Mouse (Mus musculus) lung, embryonic 15.5 days (tissue): ENCODE measurements at regions not wholly inside any gene's neighbourhood (a gene's known extent, or its start where the extent isn't known, plus 50 kb on each side); places are given as distances from the start of the nearest gene placed in this dataset.

ENCODE experiments used
- ATAC-seq: fragments of 200-750 bp; cut with Nextera tagmentation; 2 replicates; pipeline ENCODE4 v1.8.0; 2017; ENCODE audit warnings: moderate number of reproducible peaks, borderline replicate concordance; ENCODE audit not compliant: low FRiP score, low TSS enrichment; ENCODE audit errors: extremely low read depth
- H3K27ac ChIP-seq: fragments of 300-500 bp; sonication (generic); 2 replicates; pipeline ENCODE4 v1.5.1; 2015; ENCODE audit warnings: moderate library complexity, mild to moderate bottlenecking, inconsistent platforms
- H3K27me3 ChIP-seq: fragments of 300-500 bp; sonication (generic); 2 replicates; pipeline ENCODE4 v1.6.1; 2015; ENCODE audit warnings: inconsistent platforms
- H3K36me3 ChIP-seq: fragments of 300-500 bp; sonication (generic); 2 replicates; pipeline ENCODE4 v1.6.1; 2015; ENCODE audit warnings: inconsistent platforms
- H3K4me1 ChIP-seq: fragments of 300-500 bp; sonication (generic); 2 replicates; pipeline ENCODE4 v1.6.1; 2015; ENCODE audit warnings: inconsistent platforms
- H3K4me2 ChIP-seq: fragments of 300-500 bp; sonication (generic); 2 replicates; pipeline ENCODE4 v1.6.1; 2015; ENCODE audit warnings: inconsistent platforms, mild to moderate bottlenecking, moderate library complexity
- H3K4me3 ChIP-seq: fragments of 300-500 bp; sonication (generic); 2 replicates; pipeline ENCODE4 v1.5.1; 2015; ENCODE audit warnings: mild to moderate bottlenecking, inconsistent platforms
- H3K9ac ChIP-seq: fragments of 300-500 bp; sonication (generic); 2 replicates; pipeline ENCODE4 v1.6.1; 2015; ENCODE audit warnings: inconsistent platforms
- H3K9me3 ChIP-seq: fragments of 300-500 bp; sonication (generic); 2 replicates; pipeline ENCODE4 v1.6.1; 2016; ENCODE audit warnings: inconsistent platforms
- WGBS: fragments of 180-500 bp; shearing (Covaris S2); methylation state at CpG from one replicate; pipeline ENCODE4 v1.1.7; 2015; 5-methylcytosine and 5-hydroxymethylcytosine counted together

DNA sequence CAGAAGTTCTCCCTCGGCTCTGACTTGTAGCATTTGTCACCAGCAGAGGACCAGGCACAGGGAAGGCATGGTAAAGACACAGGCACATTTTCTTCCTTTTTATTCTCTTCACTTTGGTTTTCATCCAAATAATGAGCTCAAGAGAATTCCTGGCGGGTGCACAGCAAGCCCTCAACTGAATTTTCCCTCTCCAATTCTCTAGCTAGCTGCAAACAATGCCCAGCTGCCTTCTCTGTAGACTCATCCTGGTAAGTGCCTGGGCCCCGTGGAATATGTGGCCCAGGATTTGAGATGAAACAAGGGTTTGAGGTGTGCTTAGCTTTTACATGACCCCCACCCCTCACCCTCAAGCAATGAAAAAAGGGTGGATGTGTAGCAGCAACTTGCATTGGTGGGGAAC is 90.4 kb downstream of the Otol1 start:
- Histone ChIP-seq H3K9me3 (no peaks in the 10 kb centered on the region), H3K27me3 (no peaks in the 10 kb centered on the region), H3K36me3 (no peaks in the 10 kb centered on the region), H3K4me1 (no peaks in the 10 kb centered on the region), H3K4me3 (no peak overlapping the region), H3K9ac (no peak overlapping the region), H3K27ac (no peak overlapping the region), H3K4me2 (no peak overlapping the region)
- WGBS, result 48% methylated on average over 3 of the region's 3 CpGs
- no peak for ATAC-seq

GRCm38 (mm10) chr3:70102091-70102490 is 94.7 kb downstream of the Otol1 start:
- Histone ChIP-seq H3K9ac (no peak overlapping the region), H3K4me2 (no peak overlapping the region), H3K9me3 (no peaks in the 10 kb centered on the region), H3K27me3 (no peaks in the 10 kb centered on the region), H3K4me3 (no peak overlapping the region), H3K36me3 (no peaks in the 10 kb centered on the region), H3K4me1 (no peaks in the 10 kb centered on the region), H3K27ac (no peak overlapping the region)
- WGBS, result 54% methylated on average over 7 of the region's 7 CpGs
- ATAC-seq, result no peak

GRCm38 (mm10) chr3:70102593-70103213 is 95.3 kb downstream of the Otol1 start:
- no peak overlapping the region for H3K9ac ChIP-seq
- H3K9me3 ChIP-seq, result no peaks in the 10 kb centered on the region
- no peaks in the 10 kb centered on the region for H3K27me3 ChIP-seq
- WGBS, result 69% methylated on average over 10 of the region's 10 CpGs
- H3K4me1 ChIP-seq, result no peaks in the 10 kb centered on the region
- no peak overlapping the region for H3K4me2 ChIP-seq
- no peak overlapping the region for H3K27ac ChIP-seq
- ATAC-seq, result no peak
- no peak overlapping the region for H3K4me3 ChIP-seq
- H3K36me3 ChIP-seq, result no peaks in the 10 kb centered on the region

DNA sequence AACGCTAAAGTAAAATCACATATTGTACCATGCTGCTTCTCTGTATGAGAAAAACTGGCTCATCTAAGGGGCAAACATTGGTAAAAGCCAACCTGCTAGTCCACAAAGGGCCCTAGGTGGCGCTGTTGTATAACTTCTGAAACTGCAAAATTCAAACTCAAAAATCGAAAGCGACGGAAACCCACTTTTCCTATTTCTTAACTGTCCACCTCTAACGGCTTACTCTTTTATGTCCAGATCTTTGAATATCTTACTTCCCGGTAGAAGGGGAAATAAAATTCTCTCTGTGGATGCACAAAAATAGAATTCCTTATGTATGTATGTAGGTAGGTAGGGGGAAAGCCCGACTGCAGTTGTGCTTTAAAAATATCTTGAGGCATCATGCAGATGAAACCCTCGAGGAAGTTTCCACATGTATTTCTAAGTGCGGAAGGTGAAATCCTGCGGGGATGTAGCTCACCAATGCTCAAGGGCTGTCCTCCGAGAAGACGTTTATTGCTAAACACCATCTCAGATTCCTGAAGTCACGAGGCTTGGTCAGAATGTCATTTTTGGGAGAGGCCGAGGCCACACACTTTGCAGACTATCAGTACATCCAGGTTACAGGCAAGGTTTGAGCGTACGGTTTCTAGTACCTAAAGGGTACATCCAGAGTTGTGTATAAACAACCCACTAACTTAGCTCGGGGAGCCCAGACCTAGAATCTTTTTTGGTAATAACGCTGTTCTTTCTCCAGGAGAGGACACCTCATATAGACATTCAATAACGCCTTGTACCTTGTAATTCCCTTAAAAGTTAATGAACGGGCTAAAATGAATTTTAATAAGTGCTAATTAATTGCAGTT is 96.8 kb downstream of the Otol1 start:
- Histone ChIP-seq H3K4me2 (peak overlapping the region; percentile 88), H3K27me3 (no peaks in the 10 kb centered on the region), H3K4me3 (peak overlapping the region; percentile 47), H3K4me1 (no peaks in the 10 kb centered on the region), H3K9me3 (no peaks in the 10 kb centered on the region), H3K36me3 (no peaks in the 10 kb centered on the region), H3K9ac (peak overlapping the region; percentile 35), H3K27ac (0 out of 2 replicates have a peak overlapping the region, but pooled peaks have one; percentile 4)
- WGBS, result 2% methylated on average over 21 of the region's 21 CpGs
- peak; percentile 52; the same call in 1 of the 2 replicates for ATAC-seq

GRCm38 (mm10) chr3:70104828-70105399 is 97.5 kb downstream of the Otol1 start:
- H3K27me3 ChIP-seq, result no peaks in the 10 kb centered on the region
- no peak for ATAC-seq
- H3K9me3 ChIP-seq, result no peaks in the 10 kb centered on the region
- H3K4me2 ChIP-seq, result peak overlapping the region; percentile 88
- peak overlapping the region; percentile 35; the same call in 1 of the 2 replicates for H3K9ac ChIP-seq
- H3K27ac ChIP-seq, result no peak overlapping the region
- WGBS, result 11% methylated on average over 7 of the region's 7 CpGs
- H3K36me3 ChIP-seq, result no peaks in the 10 kb centered on the region
- H3K4me3 ChIP-seq, result peak overlapping the region; percentile 47
- no peaks in the 10 kb centered on the region for H3K4me1 ChIP-seq

DNA sequence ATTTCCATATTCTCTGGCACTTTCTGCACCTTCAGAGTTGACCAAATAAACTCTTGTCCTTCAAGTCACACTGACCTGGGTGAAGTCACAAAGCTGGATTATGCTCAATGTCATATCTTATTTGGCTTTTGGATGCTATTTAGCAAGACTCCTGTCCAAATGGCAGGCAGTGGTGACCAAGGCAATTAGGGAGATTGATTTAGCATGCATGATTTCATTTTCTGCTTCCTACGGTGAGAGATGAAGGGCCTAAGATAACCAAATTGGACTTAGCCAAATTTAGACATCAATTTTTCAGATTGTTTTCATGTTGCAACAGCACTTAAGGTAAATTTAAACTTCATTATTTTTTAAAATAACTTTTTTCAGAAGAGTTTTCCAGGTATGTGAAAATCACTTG is 98.1 kb downstream of the Otol1 start:
- H3K9me3 ChIP-seq, result no peaks in the 10 kb centered on the region
- 69% methylated on average over 1 of the region's 1 CpGs for WGBS
- no peaks in the 10 kb centered on the region for H3K27me3 ChIP-seq
- H3K4me1 ChIP-seq, result no peaks in the 10 kb centered on the region
- no peak for ATAC-seq
- no peak overlapping the region for H3K27ac ChIP-seq
- no peak overlapping the region for H3K4me2 ChIP-seq
- no peak overlapping the region for H3K4me3 ChIP-seq
- no peaks in the 10 kb centered on the region for H3K36me3 ChIP-seq
- no peak overlapping the region for H3K9ac ChIP-seq

GRCm38 (mm10) chr3:70106141-70106540 is 98.7 kb downstream of the Otol1 start:
- Histone ChIP-seq H3K4me2 (no peak overlapping the region), H3K9ac (no peak overlapping the region), H3K9me3 (no peaks in the 10 kb centered on the region), H3K4me1 (no peaks in the 10 kb centered on the region), H3K27ac (no peak overlapping the region), H3K36me3 (no peaks in the 10 kb centered on the region), H3K27me3 (no peaks in the 10 kb centered on the region), H3K4me3 (no peak overlapping the region)
- no peak for ATAC-seq
- WGBS, result 74% methylated on average over 2 of the region's 2 CpGs

DNA sequence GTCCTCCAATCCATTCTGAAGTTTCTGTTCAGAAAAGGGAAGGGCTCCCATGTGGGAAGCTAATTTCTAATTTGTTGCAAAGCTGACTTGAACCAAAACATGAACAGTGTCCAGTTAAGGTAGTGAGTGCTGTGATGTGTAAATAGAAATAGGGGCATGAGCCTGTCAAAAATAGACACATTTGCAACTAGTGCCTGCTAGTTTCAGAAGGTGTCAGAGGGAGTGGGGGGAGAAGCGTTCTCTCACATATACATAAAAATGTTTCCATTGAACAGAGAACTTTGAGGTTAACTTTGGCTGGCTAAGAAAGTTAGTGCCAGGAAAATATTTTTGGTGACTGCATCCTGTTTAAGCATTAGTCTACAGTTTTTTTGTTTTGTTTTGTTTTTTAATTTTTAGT is 118.8 kb downstream of the Otol1 start:
- H3K4me2 ChIP-seq, result no peak overlapping the region
- no peaks in the 10 kb centered on the region for H3K27me3 ChIP-seq
- 79% methylated on average over 1 of the region's 1 CpGs for WGBS
- no peaks in the 10 kb centered on the region for H3K9me3 ChIP-seq
- no peak overlapping the region for H3K27ac ChIP-seq
- no peaks in the 10 kb centered on the region for H3K36me3 ChIP-seq
- no peak overlapping the region for H3K4me3 ChIP-seq
- no peak for ATAC-seq
- no peak overlapping the region for H3K9ac ChIP-seq
- no peaks in the 10 kb centered on the region for H3K4me1 ChIP-seq

GRCm38 (mm10) chr3:70130241-70131029 is 123.0 kb downstream of the Otol1 start:
- Histone ChIP-seq H3K4me2 (no peak overlapping the region), H3K27me3 (no peaks in the 10 kb centered on the region), H3K4me1 (no peaks in the 10 kb centered on the region), H3K27ac (no peak overlapping the region), H3K4me3 (no peak overlapping the region), H3K9ac (no peak overlapping the region), H3K36me3 (no peaks in the 10 kb centered on the region), H3K9me3 (no peaks in the 10 kb centered on the region)
- WGBS, result 77% methylated on average over 8 of the region's 8 CpGs
- ATAC-seq, result no peak

DNA sequence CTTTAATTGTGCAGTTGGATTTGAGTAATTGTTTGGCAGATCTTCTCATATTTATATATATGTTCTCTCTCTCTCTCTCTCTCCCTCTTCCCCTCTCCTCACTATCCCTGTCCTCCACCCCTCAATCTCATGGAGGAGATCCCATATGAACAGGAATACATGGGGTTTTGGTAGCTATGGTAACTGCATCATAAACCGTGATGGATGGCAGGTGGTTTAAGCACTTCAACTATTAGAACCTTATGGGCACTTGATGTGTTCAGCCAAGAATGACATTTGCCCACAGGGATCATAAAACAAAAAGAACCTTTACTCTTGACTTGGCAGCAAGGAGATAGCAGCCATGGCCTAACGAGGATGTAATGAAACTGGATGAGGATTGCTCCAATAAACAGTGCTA is 127.5 kb downstream of the Otol1 start:
- no peaks in the 10 kb centered on the region for H3K9me3 ChIP-seq
- no peak overlapping the region for H3K27ac ChIP-seq
- H3K36me3 ChIP-seq, result no peaks in the 10 kb centered on the region
- 78% methylated on average over 2 of the region's 2 CpGs for WGBS
- no peaks in the 10 kb centered on the region for H3K27me3 ChIP-seq
- no peak for ATAC-seq
- H3K4me3 ChIP-seq, result no peak overlapping the region
- H3K9ac ChIP-seq, result no peak overlapping the region
- H3K4me1 ChIP-seq, result no peaks in the 10 kb centered on the region
- no peak overlapping the region for H3K4me2 ChIP-seq

DNA sequence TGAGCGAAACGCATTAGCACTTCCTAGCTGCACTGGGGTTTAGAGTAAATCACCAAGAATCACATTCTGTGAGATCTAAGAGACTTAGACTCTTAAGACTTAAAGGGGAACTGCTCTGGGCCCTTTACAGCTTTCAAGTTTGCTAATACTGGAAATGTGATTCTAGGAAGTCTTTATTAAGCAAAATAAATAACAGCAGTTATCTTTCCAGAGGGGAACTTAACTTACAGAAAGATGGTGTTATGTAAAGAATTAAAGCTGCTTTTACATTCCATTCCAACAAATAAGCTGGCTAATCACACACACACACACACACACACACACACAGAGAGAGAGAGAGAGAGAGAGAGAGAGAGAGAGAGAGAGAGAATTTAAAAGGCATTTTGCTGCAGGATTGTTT is 131.1 kb downstream of the Otol1 start:
- Histone ChIP-seq H3K4me1 (no peaks in the 10 kb centered on the region), H3K4me2 (no peak overlapping the region), H3K9ac (no peak overlapping the region), H3K4me3 (no peak overlapping the region), H3K9me3 (no peaks in the 10 kb centered on the region), H3K36me3 (no peaks in the 10 kb centered on the region), H3K27me3 (no peaks in the 10 kb centered on the region), H3K27ac (peak overlapping the region; percentile 15)
- WGBS, result 42% methylated on average over 2 of the region's 2 CpGs
- peak; percentile 52; the same call in 1 of the 2 replicates for ATAC-seq
